Mouse (Mus musculus): ENCODE measurements around the gene Pkp4.

Gene Pkp4

GRCm38 (mm10) chr2:59219997-59220789 is 59.5 kb downstream of the Pkp4 start:
- no peak for DNase-seq (ENCODE audit: low spot score)

GRCm38 (mm10) chr2:59226383-59226782 is 65.7 kb downstream of the Pkp4 start:
- no peak for DNase-seq (ENCODE audit: low spot score)

- DNase-seq (ENCODE audit: low spot score): no peak
Measured at GRCm38 (mm10) chr2:59227011-59227410, 66.4 kb downstream of the Pkp4 start.

GRCm38 (mm10) chr2:59227508-59228263 is 67.0 kb downstream of the Pkp4 start:
- no peak for DNase-seq (ENCODE audit: low spot score)

- no peak for DNase-seq (ENCODE audit: low spot score)
Measured at GRCm38 (mm10) chr2:59229250-59229895, 68.7 kb downstream of the Pkp4 start.

- no peak for DNase-seq (ENCODE audit: low spot score)
Measured at GRCm38 (mm10) chr2:59230656-59231055, 70.0 kb downstream of the Pkp4 start.

- DNase-seq (ENCODE audit: low spot score): no peak
Measured at GRCm38 (mm10) chr2:59231514-59231913, 70.9 kb downstream of the Pkp4 start.

GRCm38 (mm10) chr2:59233294-59233923 is 72.8 kb downstream of the Pkp4 start:
- DNase-seq (ENCODE audit: low spot score): no peak

- DNase-seq (ENCODE audit: low spot score): no peak
Measured at GRCm38 (mm10) chr2:59233936-59234335, 73.3 kb downstream of the Pkp4 start.

GRCm38 (mm10) chr2:59234537-59234936 is 73.9 kb downstream of the Pkp4 start:
- DNase-seq (ENCODE audit: low spot score): no peak

GRCm38 (mm10) chr2:59239841-59240395 is 79.3 kb downstream of the Pkp4 start:
- no peak for DNase-seq (ENCODE audit: low spot score)

- no peak for DNase-seq (ENCODE audit: low spot score)
Measured at GRCm38 (mm10) chr2:59242117-59242516, 81.5 kb downstream of the Pkp4 start.

GRCm38 (mm10) chr2:59244273-59245097 is 83.8 kb downstream of the Pkp4 start:
- no peak for DNase-seq (ENCODE audit: low spot score)

GRCm38 (mm10) chr2:59245098-59245388 is 84.4 kb downstream of the Pkp4 start:
- DNase-seq (ENCODE audit: low spot score): no peak

- no peak for DNase-seq (ENCODE audit: low spot score)
Measured at GRCm38 (mm10) chr2:59248806-59249205, 88.2 kb downstream of the Pkp4 start.

- DNase-seq (ENCODE audit: low spot score): no peak
Measured at GRCm38 (mm10) chr2:59252818-59253217, 92.2 kb downstream of the Pkp4 start.

- DNase-seq (ENCODE audit: low spot score): no peak
Measured at GRCm38 (mm10) chr2:59253435-59253834, 92.8 kb downstream of the Pkp4 start.

GRCm38 (mm10) chr2:59258821-59259231 is 98.2 kb downstream of the Pkp4 start:
- no peak for DNase-seq (ENCODE audit: low spot score)

GRCm38 (mm10) chr2:59259346-59259745 is 98.7 kb downstream of the Pkp4 start:
- no peak for DNase-seq (ENCODE audit: low spot score)

GRCm38 (mm10) chr2:59261203-59261602 is 100.6 kb downstream of the Pkp4 start:
- no peak for DNase-seq (ENCODE audit: low spot score)

GRCm38 (mm10) chr2:59266428-59266827 is 105.8 kb downstream of the Pkp4 start:
- DNase-seq (ENCODE audit: low spot score): no peak
